Mouse (Mus musculus): ENCODE results near the gene Git2. TPM values are rescaled to one million over a fixed set of nuclear protein-coding genes. Genes with fewer than 3 reads are reported as not detected.

Git2 gene
- polyA plus RNA-seq, 1 experiment from 2014 or later = 41.2 TPM

- Histone ChIP-seq H3K36me3 (ENCODE audit: control insufficient read depth, insufficient read depth, low read length) (peaks cover 19% of the 10 kb centered on the region; the same call in 1 of the 2 replicates), H3K9ac (replicated peaks; ENCODE audit: low read depth, low read length) (no peak overlapping the region), H3K4me3 (ENCODE audit: low read depth, low read length) (no peak overlapping the region), H3K9me3 (ENCODE audit: control insufficient read depth, low read depth, low read length) (no peaks in the 10 kb centered on the region), H3K27ac (ENCODE audit: low read length) (no peak overlapping the region), H3K4me1 (ENCODE audit: control insufficient read depth, insufficient read depth, low read length) (no peaks in the 10 kb centered on the region), H3K4me2 (replicated peaks; ENCODE audit: low read depth, low read length) (no peak overlapping the region), H3K27me3 (ENCODE audit: control insufficient read depth, insufficient read depth, low read length) (no peaks in the 10 kb centered on the region)
- 81% methylated on average over 10 of the region's 10 CpGs for WGBS
- no peak for ATAC-seq (ENCODE audit: insufficient number of reproducible peaks, insufficient read depth, low FRiP score, low read depth)
Observed at GRCm38 (mm10) chr5:114809181-114809756, 34.0 kb upstream of the Git2 start.

GRCm38 (mm10) chr5:114808385-114808784 lies 33.1 kb upstream of the Git2 start:
- Histone ChIP-seq H3K4me2 (replicated peaks; ENCODE audit: low read depth, low read length) (no peak overlapping the region), H3K9ac (replicated peaks; ENCODE audit: low read depth, low read length) (no peak overlapping the region), H3K36me3 (ENCODE audit: control insufficient read depth, insufficient read depth, low read length) (peaks cover 24% of the 10 kb centered on the region), H3K4me1 (ENCODE audit: control insufficient read depth, insufficient read depth, low read length) (no peaks in the 10 kb centered on the region), H3K4me3 (ENCODE audit: low read depth, low read length) (no peak overlapping the region), H3K27me3 (ENCODE audit: control insufficient read depth, insufficient read depth, low read length) (no peaks in the 10 kb centered on the region), H3K27ac (ENCODE audit: low read length) (no peak overlapping the region), H3K9me3 (ENCODE audit: control insufficient read depth, low read depth, low read length) (no peaks in the 10 kb centered on the region)
- ATAC-seq (ENCODE audit: insufficient number of reproducible peaks, insufficient read depth, low FRiP score, low read depth) = no peak
- WGBS = 80% methylated on average over 8 of the region's 8 CpGs

GRCm38 (mm10) chr5:114807893-114808292 lies 32.6 kb upstream of the Git2 start:
- 72% methylated on average over 6 of the region's 6 CpGs for WGBS
- Histone ChIP-seq H3K27me3 (ENCODE audit: control insufficient read depth, insufficient read depth, low read length) (no peaks in the 10 kb centered on the region), H3K9me3 (ENCODE audit: control insufficient read depth, low read depth, low read length) (no peaks in the 10 kb centered on the region), H3K4me3 (ENCODE audit: low read depth, low read length) (no peak overlapping the region), H3K4me2 (replicated peaks; ENCODE audit: low read depth, low read length) (no peak overlapping the region), H3K4me1 (ENCODE audit: control insufficient read depth, insufficient read depth, low read length) (no peaks in the 10 kb centered on the region), H3K27ac (ENCODE audit: low read length) (no peak overlapping the region), H3K9ac (replicated peaks; ENCODE audit: low read depth, low read length) (no peak overlapping the region), H3K36me3 (ENCODE audit: control insufficient read depth, insufficient read depth, low read length) (peaks cover 29% of the 10 kb centered on the region)
- no peak for ATAC-seq (ENCODE audit: insufficient number of reproducible peaks, insufficient read depth, low FRiP score, low read depth)

- Histone ChIP-seq H3K27ac (ENCODE audit: low read length) (no peak overlapping the region), H3K27me3 (ENCODE audit: control insufficient read depth, insufficient read depth, low read length) (no peaks in the 10 kb centered on the region), H3K4me3 (ENCODE audit: low read depth, low read length) (no peak overlapping the region), H3K4me2 (replicated peaks; ENCODE audit: low read depth, low read length) (no peak overlapping the region), H3K36me3 (ENCODE audit: control insufficient read depth, insufficient read depth, low read length) (peaks cover 31% of the 10 kb centered on the region), H3K9me3 (ENCODE audit: control insufficient read depth, low read depth, low read length) (no peaks in the 10 kb centered on the region), H3K4me1 (ENCODE audit: control insufficient read depth, insufficient read depth, low read length) (no peaks in the 10 kb centered on the region), H3K9ac (replicated peaks; ENCODE audit: low read depth, low read length) (no peak overlapping the region)
- ATAC-seq (ENCODE audit: insufficient number of reproducible peaks, insufficient read depth, low FRiP score, low read depth) = peak; percentile 54; the same call in 1 of the 2 replicates
- 36% methylated on average over 8 of the region's 8 CpGs for WGBS
Observed at GRCm38 (mm10) chr5:114807468-114807867, 32.2 kb upstream of the Git2 start.

DNA sequence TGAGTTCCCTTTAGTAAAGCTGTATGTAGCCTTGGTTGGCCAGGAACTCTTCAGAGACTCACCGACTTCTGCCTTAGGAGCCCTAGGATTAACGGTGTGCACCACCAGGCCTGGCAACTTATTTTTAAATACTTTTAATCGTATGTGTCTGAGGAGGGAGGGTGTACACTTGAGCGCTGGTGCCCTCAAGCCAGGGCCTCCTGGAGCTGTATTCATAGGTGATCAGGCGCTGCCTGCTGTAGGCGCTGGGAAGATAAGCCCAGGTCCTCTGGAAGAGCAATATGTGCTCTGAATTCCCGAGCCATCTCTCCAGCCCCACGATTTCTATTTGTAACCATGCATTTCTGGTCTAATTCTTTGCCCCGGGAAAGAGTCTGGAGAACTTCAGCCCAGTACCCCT lies 31.7 kb upstream of the Git2 start:
- ATAC-seq (ENCODE audit: insufficient number of reproducible peaks, insufficient read depth, low FRiP score, low read depth) = no peak
- 52% methylated on average over 9 of the region's 9 CpGs for WGBS
- H3K9ac ChIP-seq (replicated peaks; ENCODE audit: low read depth, low read length) = no peak overlapping the region
- no peaks in the 10 kb centered on the region for H3K9me3 ChIP-seq (ENCODE audit: control insufficient read depth, low read depth, low read length)
- no peak overlapping the region for H3K4me3 ChIP-seq (ENCODE audit: low read depth, low read length)
- peaks cover 31% of the 10 kb centered on the region for H3K36me3 ChIP-seq (ENCODE audit: control insufficient read depth, insufficient read depth, low read length)
- no peaks in the 10 kb centered on the region for H3K27me3 ChIP-seq (ENCODE audit: control insufficient read depth, insufficient read depth, low read length)
- no peak overlapping the region for H3K4me2 ChIP-seq (replicated peaks; ENCODE audit: low read depth, low read length)
- H3K4me1 ChIP-seq (ENCODE audit: control insufficient read depth, insufficient read depth, low read length) = no peaks in the 10 kb centered on the region
- H3K27ac ChIP-seq (ENCODE audit: low read length) = no peak overlapping the region

- Histone ChIP-seq H3K36me3 (ENCODE audit: control insufficient read depth, insufficient read depth, low read length) (peaks cover 34% of the 10 kb centered on the region), H3K4me1 (ENCODE audit: control insufficient read depth, insufficient read depth, low read length) (no peaks in the 10 kb centered on the region), H3K27me3 (ENCODE audit: control insufficient read depth, insufficient read depth, low read length) (no peaks in the 10 kb centered on the region), H3K27ac (ENCODE audit: low read length) (peak overlapping the region; percentile 28; the same call in 1 of the 2 replicates), H3K4me2 (replicated peaks; ENCODE audit: low read depth, low read length) (no peak overlapping the region), H3K4me3 (ENCODE audit: low read depth, low read length) (no peak overlapping the region), H3K9ac (replicated peaks; ENCODE audit: low read depth, low read length) (no peak overlapping the region), H3K9me3 (ENCODE audit: control insufficient read depth, low read depth, low read length) (no peaks in the 10 kb centered on the region)
- ATAC-seq (ENCODE audit: insufficient number of reproducible peaks, insufficient read depth, low FRiP score, low read depth) = no peak
- 86% methylated on average over 8 of the region's 8 CpGs for WGBS
Observed at GRCm38 (mm10) chr5:114806636-114807035, 31.3 kb upstream of the Git2 start.

DNA sequence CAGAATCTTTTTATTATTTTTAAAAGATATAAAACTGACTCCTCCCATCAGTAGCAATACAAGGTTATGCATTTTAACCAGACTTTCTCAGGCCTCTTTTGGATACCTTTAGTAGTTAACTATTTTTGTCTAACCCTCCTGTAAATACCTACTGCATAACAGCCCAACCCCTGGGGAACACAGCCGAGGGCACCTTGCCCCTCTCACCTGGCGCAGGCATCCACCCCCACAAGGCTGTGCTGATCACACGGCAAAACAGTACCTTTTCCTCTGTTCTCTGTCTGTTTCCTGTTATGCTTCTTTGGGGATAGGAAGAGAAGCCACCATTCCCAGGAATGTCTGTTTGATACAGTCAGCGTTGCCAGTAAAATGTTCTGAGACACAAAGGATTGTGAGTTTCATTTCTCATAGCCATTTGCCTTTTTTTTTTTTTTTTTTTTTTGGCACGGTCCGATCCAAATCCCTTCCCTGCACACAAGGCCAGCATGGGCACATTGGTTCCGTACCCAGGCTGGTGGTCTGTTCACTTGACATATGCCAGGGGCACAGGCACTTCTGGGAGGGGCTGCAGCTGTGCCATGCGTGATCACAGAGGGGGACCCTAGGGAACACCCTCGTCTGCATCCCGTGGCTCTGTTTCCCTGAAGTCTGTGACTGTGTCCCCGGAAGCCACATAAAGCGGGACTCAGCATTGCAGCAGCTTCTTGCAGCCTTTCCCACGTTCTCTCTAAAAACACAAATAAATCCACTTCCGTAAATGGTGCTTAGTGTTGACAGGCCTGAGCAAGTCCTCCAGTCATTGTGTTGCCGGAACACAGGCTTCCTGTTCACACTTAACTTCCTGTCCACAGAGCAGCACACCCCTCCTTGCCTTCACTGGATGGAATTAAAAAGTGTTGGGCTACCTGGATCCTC lies 30.4 kb upstream of the Git2 start:
- peaks cover 35% of the 10 kb centered on the region for H3K36me3 ChIP-seq (ENCODE audit: control insufficient read depth, insufficient read depth, low read length)
- no peak for ATAC-seq (ENCODE audit: insufficient number of reproducible peaks, insufficient read depth, low FRiP score, low read depth)
- H3K4me2 ChIP-seq (replicated peaks; ENCODE audit: low read depth, low read length) = no peak overlapping the region
- no peaks in the 10 kb centered on the region for H3K27me3 ChIP-seq (ENCODE audit: control insufficient read depth, insufficient read depth, low read length)
- H3K9me3 ChIP-seq (ENCODE audit: control insufficient read depth, low read depth, low read length) = no peaks in the 10 kb centered on the region
- WGBS = 75% methylated on average over 15 of the region's 15 CpGs
- H3K4me3 ChIP-seq (ENCODE audit: low read depth, low read length) = no peak overlapping the region
- H3K27ac ChIP-seq (ENCODE audit: low read length) = no peak overlapping the region; the same call in 1 of the 2 replicates
- H3K9ac ChIP-seq (replicated peaks; ENCODE audit: low read depth, low read length) = no peak overlapping the region
- no peaks in the 10 kb centered on the region for H3K4me1 ChIP-seq (ENCODE audit: control insufficient read depth, insufficient read depth, low read length)

DNA sequence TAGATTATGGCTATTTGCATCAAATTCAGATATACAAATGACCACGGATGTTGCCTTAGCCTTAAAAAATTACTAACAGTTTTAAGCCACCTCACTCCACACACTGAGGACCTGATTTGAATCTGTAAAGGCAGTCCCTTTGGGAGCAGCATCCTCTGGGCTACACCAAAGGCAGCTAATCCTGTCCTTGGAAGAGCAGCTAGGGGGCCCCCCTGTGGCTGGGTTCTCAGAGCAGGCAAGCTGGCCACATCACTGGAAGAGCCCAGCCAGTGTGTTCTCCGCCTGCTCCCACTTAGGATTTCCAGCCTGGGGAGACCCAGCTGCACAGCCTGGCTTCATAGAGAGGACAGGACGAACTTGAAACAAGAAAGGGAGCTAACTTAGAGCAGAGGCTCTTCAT lies 29.6 kb upstream of the Git2 start:
- H3K4me2 ChIP-seq (replicated peaks; ENCODE audit: low read depth, low read length) = no peak overlapping the region
- peaks cover 35% of the 10 kb centered on the region for H3K36me3 ChIP-seq (ENCODE audit: control insufficient read depth, insufficient read depth, low read length)
- H3K4me1 ChIP-seq (ENCODE audit: control insufficient read depth, insufficient read depth, low read length) = no peaks in the 10 kb centered on the region
- H3K27me3 ChIP-seq (ENCODE audit: control insufficient read depth, insufficient read depth, low read length) = no peaks in the 10 kb centered on the region
- 49% methylated on average over 3 of the region's 3 CpGs for WGBS
- H3K4me3 ChIP-seq (ENCODE audit: low read depth, low read length) = no peak overlapping the region
- no peak overlapping the region for H3K27ac ChIP-seq (ENCODE audit: low read length)
- H3K9me3 ChIP-seq (ENCODE audit: control insufficient read depth, low read depth, low read length) = no peaks in the 10 kb centered on the region
- no peak overlapping the region for H3K9ac ChIP-seq (replicated peaks; ENCODE audit: low read depth, low read length)
- no peak for ATAC-seq (ENCODE audit: insufficient number of reproducible peaks, insufficient read depth, low FRiP score, low read depth)
